Mouse (Mus musculus) fat pad, adult 2 months (tissue): ENCODE data around the gene Mlx.

Experiments
- DNase-seq: peaks from one replicate; pipeline ENCODE4 v3.0.0-alpha.2; 2011; ENCODE audit warnings: low read depth, low spot score; ENCODE audit errors: extremely low read depth

Mlx gene

GRCm38 (mm10) chr11:101086756-101087681 is at the start of gene Mlx:
TSS of gene Mlx (plus strand) at chr11:101087277.
- DNase-seq: no peak

GRCm38 (mm10) chr11:101037795-101038194 is 49.3 kb upstream of the Mlx start:
- no peak for DNase-seq

GRCm38 (mm10) chr11:101045826-101046225 is 41.3 kb upstream of the Mlx start:
- DNase-seq: no peak

- no peak for DNase-seq
These were observed 40.6 kb upstream of the Mlx start for GRCm38 (mm10) chr11:101046440-101046839.

GRCm38 (mm10) chr11:101047502-101047901 is 39.6 kb upstream of the Mlx start:
- no peak for DNase-seq

- no peak for DNase-seq
These were observed 36.7 kb upstream of the Mlx start for GRCm38 (mm10) chr11:101050359-101050758.

- no peak for DNase-seq
These were observed 36.0 kb upstream of the Mlx start for GRCm38 (mm10) chr11:101051051-101051493.

- DNase-seq: no peak
These were observed 35.5 kb upstream of the Mlx start for GRCm38 (mm10) chr11:101051617-101052016.

- no peak for DNase-seq
These were observed 34.2 kb upstream of the Mlx start for GRCm38 (mm10) chr11:101052751-101053473.

- DNase-seq: no peak
These were observed 33.1 kb upstream of the Mlx start for GRCm38 (mm10) chr11:101053974-101054373.

- no peak for DNase-seq
These were observed 31.7 kb upstream of the Mlx start for GRCm38 (mm10) chr11:101055418-101055817.

- DNase-seq: no peak
These were observed 30.2 kb upstream of the Mlx start for GRCm38 (mm10) chr11:101056885-101057284.

GRCm38 (mm10) chr11:101057860-101058259 is 29.2 kb upstream of the Mlx start:
- no peak for DNase-seq

- no peak for DNase-seq
These were observed 28.4 kb upstream of the Mlx start for GRCm38 (mm10) chr11:101058726-101059125.

GRCm38 (mm10) chr11:101059473-101059872 is 27.6 kb upstream of the Mlx start:
- DNase-seq: no peak

GRCm38 (mm10) chr11:101060126-101060525 is 27.0 kb upstream of the Mlx start:
- no peak for DNase-seq

GRCm38 (mm10) chr11:101061049-101061448 is 26.0 kb upstream of the Mlx start:
- no peak for DNase-seq

GRCm38 (mm10) chr11:101062165-101062884 is 24.8 kb upstream of the Mlx start:
- DNase-seq: no peak

GRCm38 (mm10) chr11:101062971-101063675 is 24.0 kb upstream of the Mlx start:
- no peak for DNase-seq

GRCm38 (mm10) chr11:101063676-101064327 is 23.3 kb upstream of the Mlx start:
- DNase-seq: no peak
